Mouse (Mus musculus): ENCODE measurements around the gene Acsl3. TPM values are rescaled to one million over a fixed set of nuclear protein-coding genes. Genes with fewer than 3 reads are reported as not detected.

Gene Acsl3
- polyA plus RNA-seq, 1 experiment from 2014 or later, result 72.2 TPM

- Histone ChIP-seq H3K4me3 (no peak overlapping the region), H3K9me3 (replicated peaks) (no peaks in the 10 kb centered on the region), H3K27ac (no peak overlapping the region), H3K4me2 (no peak overlapping the region), H3K27me3 (no peaks in the 10 kb centered on the region), H3K4me1 (replicated peaks) (0 out of 2 replicates have a peak, but pooled peaks cover 4% of the 10 kb centered on the region), H3K9ac (no peak overlapping the region), H3K36me3 (no peaks in the 10 kb centered on the region)
- 59% methylated on average over 6 of the region's 6 CpGs for WGBS
- ATAC-seq (replicated peaks; ENCODE audit: insufficient number of reproducible peaks, insufficient read depth, low FRiP score, low read depth), result no peak
Measured at GRCm38 (mm10) chr1:78649269-78650061, 8.2 kb upstream of the Acsl3 start.

GRCm38 (mm10) chr1:78656472-78656871 lies 1.2 kb upstream of the Acsl3 start:
- Histone ChIP-seq H3K27ac (peak overlapping the region; percentile 80), H3K9ac (no peak overlapping the region)
- WGBS, result 21% methylated on average over 2 of the region's 2 CpGs

GRCm38 (mm10) chr1:78657021-78657629 lies 500 bp upstream of the Acsl3 start:
- peak overlapping the region; percentile 62 for H3K9ac ChIP-seq
- H3K4me1 ChIP-seq (replicated peaks), result peaks cover 37% of the 10 kb centered on the region
- H3K4me3 ChIP-seq, result peak overlapping the region; percentile 78
- H3K4me2 ChIP-seq, result peak overlapping the region; percentile 78
- no peaks in the 10 kb centered on the region for H3K9me3 ChIP-seq (replicated peaks)
- peak overlapping the region; percentile 80 for H3K27ac ChIP-seq
- no peaks in the 10 kb centered on the region for H3K27me3 ChIP-seq
- H3K36me3 ChIP-seq, result no peaks in the 10 kb centered on the region
- no peak for ATAC-seq (replicated peaks; ENCODE audit: insufficient number of reproducible peaks, insufficient read depth, low FRiP score, low read depth)
- 26% methylated on average over 22 of the region's 22 CpGs for WGBS

More at GRCm38 (mm10) chr1:78656472-78656871, 1.2 kb upstream of the Acsl3 start:
- no peak overlapping the region for H3K4me2 ChIP-seq
- no peaks in the 10 kb centered on the region for H3K27me3 ChIP-seq
- H3K9me3 ChIP-seq (replicated peaks), result no peaks in the 10 kb centered on the region
- no peak overlapping the region for H3K4me3 ChIP-seq
- no peak for ATAC-seq (replicated peaks; ENCODE audit: insufficient number of reproducible peaks, insufficient read depth, low FRiP score, low read depth)
- H3K36me3 ChIP-seq, result no peaks in the 10 kb centered on the region
- peaks cover 35% of the 10 kb centered on the region for H3K4me1 ChIP-seq (replicated peaks)

GRCm38 (mm10) chr1:78658441-78659269 lies 1.0 kb downstream of the Acsl3 start:
- Histone ChIP-seq H3K27me3 (no peaks in the 10 kb centered on the region), H3K4me1 (replicated peaks) (peaks cover 39% of the 10 kb centered on the region), H3K36me3 (no peaks in the 10 kb centered on the region), H3K4me3 (peak overlapping the region; percentile 78), H3K27ac (peak overlapping the region; percentile 90), H3K9me3 (replicated peaks) (no peaks in the 10 kb centered on the region), H3K9ac (peak overlapping the region; percentile 96), H3K4me2 (peak overlapping the region; percentile 78)
- ATAC-seq (replicated peaks; ENCODE audit: insufficient number of reproducible peaks, insufficient read depth, low FRiP score, low read depth), result no peak
- 2% methylated on average over 20 of the region's 20 CpGs for WGBS

- H3K27ac ChIP-seq, result peak overlapping the region; percentile 90
- WGBS, result 27% methylated on average over 4 of the region's 4 CpGs
Measured at GRCm38 (mm10) chr1:78659270-78659823, 1.7 kb downstream of the Acsl3 start.

GRCm38 (mm10) chr1:78664326-78664725 lies 6.7 kb downstream of the Acsl3 start:
- Histone ChIP-seq H3K27me3 (no peaks in the 10 kb centered on the region), H3K9ac (no peak overlapping the region), H3K4me2 (no peak overlapping the region), H3K27ac (no peak overlapping the region), H3K4me3 (no peak overlapping the region), H3K4me1 (replicated peaks) (peaks cover 23% of the 10 kb centered on the region), H3K9me3 (replicated peaks) (no peaks in the 10 kb centered on the region), H3K36me3 (peaks cover 37% of the 10 kb centered on the region)
- WGBS, result 73% methylated on average over 4 of the region's 4 CpGs
- no peak for ATAC-seq (replicated peaks; ENCODE audit: insufficient number of reproducible peaks, insufficient read depth, low FRiP score, low read depth)

More at GRCm38 (mm10) chr1:78659270-78659823, 1.7 kb downstream of the Acsl3 start:
- Histone ChIP-seq H3K9me3 (replicated peaks) (no peaks in the 10 kb centered on the region), H3K27me3 (no peaks in the 10 kb centered on the region), H3K4me3 (peak overlapping the region; percentile 78), H3K36me3 (peaks cover 2% of the 10 kb centered on the region; the same call in 1 of the 2 replicates), H3K9ac (peak overlapping the region; percentile 96), H3K4me2 (peak overlapping the region; percentile 78), H3K4me1 (replicated peaks) (peaks cover 39% of the 10 kb centered on the region)
- ATAC-seq (replicated peaks; ENCODE audit: insufficient number of reproducible peaks, insufficient read depth, low FRiP score, low read depth), result no peak

GRCm38 (mm10) chr1:78665954-78666499 lies 8.4 kb downstream of the Acsl3 start:
- H3K4me3 ChIP-seq, result no peak overlapping the region
- H3K27ac ChIP-seq, result no peak overlapping the region
- H3K9me3 ChIP-seq (replicated peaks), result no peaks in the 10 kb centered on the region
- no peak for ATAC-seq (replicated peaks; ENCODE audit: insufficient number of reproducible peaks, insufficient read depth, low FRiP score, low read depth)
- H3K27me3 ChIP-seq, result no peaks in the 10 kb centered on the region
- WGBS, result 91% methylated on average over 9 of the region's 9 CpGs
- no peak overlapping the region for H3K4me2 ChIP-seq
- H3K9ac ChIP-seq, result no peak overlapping the region
- peaks cover 8% of the 10 kb centered on the region for H3K4me1 ChIP-seq (replicated peaks)
- H3K36me3 ChIP-seq, result peaks cover 37% of the 10 kb centered on the region

- H3K27ac ChIP-seq, result no peak overlapping the region
- no peak overlapping the region for H3K4me2 ChIP-seq
- no peak for ATAC-seq (replicated peaks; ENCODE audit: insufficient number of reproducible peaks, insufficient read depth, low FRiP score, low read depth)
- H3K9me3 ChIP-seq (replicated peaks), result no peaks in the 10 kb centered on the region
- H3K4me3 ChIP-seq, result no peak overlapping the region
- WGBS, result 91% methylated on average over 1 of the region's 1 CpGs
- peaks cover 37% of the 10 kb centered on the region for H3K36me3 ChIP-seq
- no peak overlapping the region for H3K9ac ChIP-seq
- peaks cover 3% of the 10 kb centered on the region for H3K4me1 ChIP-seq (replicated peaks)
- H3K27me3 ChIP-seq, result no peaks in the 10 kb centered on the region
Measured at GRCm38 (mm10) chr1:78666585-78666984, 9.0 kb downstream of the Acsl3 start.

GRCm38 (mm10) chr1:78682291-78682690 lies 24.7 kb downstream of the Acsl3 start:
- no peaks in the 10 kb centered on the region for H3K9me3 ChIP-seq (replicated peaks)
- no peak for ATAC-seq (replicated peaks; ENCODE audit: insufficient number of reproducible peaks, insufficient read depth, low FRiP score, low read depth)
- no peak overlapping the region for H3K9ac ChIP-seq
- H3K27me3 ChIP-seq, result no peaks in the 10 kb centered on the region
- 64% methylated on average over 3 of the region's 3 CpGs for WGBS
- no peak overlapping the region for H3K27ac ChIP-seq
- H3K36me3 ChIP-seq, result peaks cover 4% of the 10 kb centered on the region; the same call in 1 of the 2 replicates
- H3K4me1 ChIP-seq (replicated peaks), result 0 out of 2 replicates have a peak, but pooled peaks cover 5% of the 10 kb centered on the region
- no peak overlapping the region for H3K4me3 ChIP-seq
- H3K4me2 ChIP-seq, result no peak overlapping the region

- Histone ChIP-seq H3K4me1 (replicated peaks) (0 out of 2 replicates have a peak, but pooled peaks cover 2% of the 10 kb centered on the region), H3K36me3 (peaks cover 13% of the 10 kb centered on the region; the same call in 1 of the 2 replicates), H3K4me3 (no peak overlapping the region), H3K27ac (no peak overlapping the region), H3K27me3 (no peaks in the 10 kb centered on the region), H3K9ac (no peak overlapping the region), H3K4me2 (no peak overlapping the region), H3K9me3 (replicated peaks) (no peaks in the 10 kb centered on the region)
- ATAC-seq (replicated peaks; ENCODE audit: insufficient number of reproducible peaks, insufficient read depth, low FRiP score, low read depth), result no peak
- WGBS, result 85% methylated on average over 8 of the region's 8 CpGs
Measured at GRCm38 (mm10) chr1:78684128-78684527, 26.5 kb downstream of the Acsl3 start.
